Mouse (Mus musculus) small intestine, adult 2 months (tissue): ENCODE measurements around the gene Cdadc1.

Source experiments
- CTCF ChIP-seq: fragments of 200-500 bp; IDR thresholded peaks from 2 replicates; pipeline ENCODE4 v1.5.1; 2012; ENCODE audit warnings: low read depth, mild to moderate bottlenecking, control low read depth, inconsistent platforms, low read length, moderate library complexity, mixed read lengths; ENCODE audit not compliant: insufficient replicate concordance, insufficient read length; ENCODE audit errors: extremely low read depth
- POLR2A ChIP-seq: fragments of 200-500 bp; IDR thresholded peaks from 2 replicates; pipeline ENCODE4 v1.6.1; 2012; ENCODE audit warnings: low read depth, mild to moderate bottlenecking, control low read depth, inconsistent platforms, low read length, moderate library complexity

DNA sequence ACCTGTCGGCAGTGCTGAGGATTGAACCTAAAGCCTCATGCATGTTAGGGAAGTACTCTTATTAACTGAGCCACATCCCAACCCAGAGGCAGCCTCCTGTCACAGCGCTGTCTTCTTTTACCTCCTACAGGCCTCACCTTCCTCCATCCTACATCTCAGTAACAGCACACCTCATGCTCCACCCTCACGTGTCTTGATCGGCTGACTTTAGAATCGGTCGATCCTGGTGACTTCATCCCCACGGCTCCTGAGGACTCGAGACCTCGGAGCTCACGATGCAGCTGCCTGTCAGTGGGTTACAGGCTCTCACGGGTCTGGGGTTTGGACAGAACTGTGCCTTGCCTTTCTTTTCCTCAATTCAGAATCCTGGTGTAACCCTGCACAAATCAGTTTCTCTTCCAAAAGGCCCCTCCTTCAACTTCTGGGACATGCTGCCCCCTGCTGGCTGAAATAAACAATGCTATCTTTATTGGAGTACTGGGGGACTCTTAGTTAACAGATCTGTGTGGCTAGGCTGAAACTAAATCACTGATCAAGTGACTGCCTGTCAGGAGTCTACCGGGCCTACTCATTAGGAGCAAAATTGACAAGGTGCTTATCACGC, 41.7 kb downstream of the Cdadc1 start:
- TF ChIP-seq CTCF (peak; percentile 67; the same call in 1 of the 2 replicates), POLR2A (no peak)
